Mouse (Mus musculus) cerebellum, adult 2 months (tissue): Measurements from ENCODE around the gene Fgd2. TPM values are rescaled to one million over a fixed set of nuclear protein-coding genes. Genes with fewer than 3 reads are reported as not detected.
"Not testable (repeated sequence)": the region's sequence is repeated elsewhere in the genome, so short reads cannot be mapped to it uniquely, and the experiment has no call there.

Experiments used
- DNase-seq, 2 experiments: peaks; one replicate each; pipeline ENCODE4 v3.0.0; 2021
- H3K27ac ChIP-seq: fragments of 200-500 bp; 2 replicates; pipeline ENCODE4 v1.5.1; 2012; ENCODE audit warnings: low read length, control low read depth, inconsistent platforms; ENCODE audit not compliant: insufficient read depth
- H3K27me3 ChIP-seq: fragments of 200-500 bp; 2 replicates; pipeline ENCODE4 v1.6.1; 2012; ENCODE audit warnings: inconsistent platforms, mild to moderate bottlenecking, low read length, moderate library complexity; ENCODE audit not compliant: control insufficient read depth, insufficient read depth
- H3K4me1 ChIP-seq: fragments of 200-500 bp; 2 replicates; pipeline ENCODE4 v1.6.1; 2011; ENCODE audit warnings: low read length; ENCODE audit not compliant: control insufficient read depth, insufficient read depth
- H3K4me3 ChIP-seq: fragments of 200-500 bp; replicated peaks from 2 replicates; pipeline ENCODE3; 2011; ENCODE audit warnings: mild to moderate bottlenecking, low read depth, low read length, control low read depth; ENCODE audit not compliant: insufficient read depth
- CTCF ChIP-seq: fragments of 200-500 bp; IDR thresholded peaks from 2 replicates; pipeline ENCODE4 v1.5.1; 2011; ENCODE audit warnings: low read depth, mild to moderate bottlenecking, control low read depth, low read length, moderate library complexity, borderline replicate concordance; ENCODE audit not compliant: insufficient read depth
- POLR2A ChIP-seq: fragments of 200-500 bp; IDR thresholded peaks from 2 replicates; pipeline ENCODE4 v1.6.1; 2011; ENCODE audit warnings: low read length, control low read depth, borderline replicate concordance; ENCODE audit not compliant: insufficient read depth
- WGBS: fragments of 180-500 bp; shearing (Covaris S2); methylation state at CpG from one replicate; pipeline ENCODE4 v1.1.7; 2018; 5-methylcytosine and 5-hydroxymethylcytosine counted together
- polyA plus RNA-seq: library from polyadenylated mRNA; depleted of rRNA; stranded (reverse); fragments of >200 nt; gene quantifications from 2 replicates; pipeline ENCODE4 v1.2.3, GENCODE M21; 2012

Fgd2 gene
- polyA plus RNA-seq, 1 experiment, result 5.9 TPM

DNA sequence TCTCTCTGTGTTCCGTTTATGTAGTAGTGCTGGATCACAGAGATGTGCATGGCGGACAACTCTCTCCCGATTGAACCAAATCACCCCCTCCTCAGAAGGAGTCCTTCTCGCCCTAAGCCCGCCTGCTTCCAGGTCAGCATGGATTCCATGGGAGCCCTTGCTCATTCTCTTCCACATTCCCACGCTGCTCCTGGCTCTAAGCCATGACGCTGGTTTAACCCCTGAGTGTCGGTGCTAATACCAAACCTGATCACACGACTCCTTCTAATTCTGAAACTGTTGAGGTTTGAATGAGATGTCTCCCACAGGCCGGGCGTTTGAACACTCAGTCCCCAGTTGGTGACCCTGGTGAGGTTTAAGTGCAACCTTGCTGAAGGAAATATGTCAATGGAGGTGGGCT, 21.7 kb downstream of the Fgd2 start:
- Histone ChIP-seq H3K27me3 (no peaks in the 10 kb centered on the region), H3K4me1 (no peaks in the 10 kb centered on the region; the same call in 1 of the 2 replicates), H3K27ac (no peak overlapping the region), H3K4me3 (no peak overlapping the region)
- DNase-seq, result no peak
- TF ChIP-seq CTCF (no peak), POLR2A (no peak)
- 54% methylated on average over 11 of the region's 11 CpGs for WGBS

DNA sequence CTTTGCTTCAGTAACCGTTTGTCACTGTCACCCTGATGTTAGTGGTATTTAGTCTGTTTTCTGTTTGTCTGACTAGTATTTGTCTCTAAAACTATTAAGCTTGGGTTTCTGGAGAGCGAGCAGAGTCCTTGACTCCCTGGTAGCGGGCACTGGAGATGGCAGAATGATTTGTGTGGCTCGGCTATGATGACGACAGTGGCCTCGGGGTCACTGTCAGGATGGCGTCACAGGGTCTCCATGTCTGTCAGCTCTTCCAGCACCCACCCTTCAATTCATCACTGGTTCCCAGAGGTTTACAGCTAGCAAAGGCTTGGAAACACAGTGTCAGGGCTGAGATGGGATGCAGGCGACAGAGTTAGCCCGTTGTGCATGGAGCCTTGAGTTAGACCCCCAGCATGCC, 23.2 kb downstream of the Fgd2 start:
- TF ChIP-seq POLR2A, result no peak
- H3K27me3 ChIP-seq, result no peaks in the 10 kb centered on the region
- whole genome bisulfite sequencing, result 88% methylated on average over 9 of the region's 9 CpGs
- no peak for DNase-seq
- H3K4me3 ChIP-seq, result no peak overlapping the region
- no peak overlapping the region for H3K27ac ChIP-seq
- peaks cover under 1% of the 10 kb centered on the region; the same call in 1 of the 2 replicates for H3K4me1 ChIP-seq

DNA sequence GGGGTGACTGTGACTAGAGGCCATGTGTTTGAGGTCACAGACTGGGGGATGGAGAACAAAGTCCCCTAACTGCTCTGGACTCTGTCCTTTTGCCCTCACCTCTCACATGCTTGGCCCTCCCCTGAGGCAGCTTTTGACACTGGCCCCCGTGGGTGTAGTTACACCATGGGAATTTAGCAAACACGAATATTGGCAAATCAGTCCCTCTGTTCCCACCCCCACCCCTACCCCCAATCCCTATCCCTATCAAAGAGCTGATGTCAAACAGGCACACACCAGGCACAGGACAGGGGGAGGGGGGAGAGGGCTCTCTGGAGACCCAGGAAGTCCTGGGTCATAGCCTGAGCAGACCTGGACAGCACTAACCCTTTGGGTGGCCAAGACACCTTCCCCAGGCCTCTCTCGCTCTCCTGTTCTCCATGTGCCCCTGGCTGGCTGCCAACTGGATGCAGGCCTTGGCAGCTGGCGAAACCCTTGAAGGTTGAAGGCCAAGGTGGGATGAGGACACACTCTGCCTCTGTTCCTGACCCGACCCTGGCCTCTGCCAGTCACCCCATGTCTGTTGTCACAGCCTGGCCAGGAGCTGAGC, 24.2 kb downstream of the Fgd2 start:
- no peak for TF ChIP-seq POLR2A
- TF ChIP-seq CTCF, result no peak
- no peak overlapping the region for H3K4me3 ChIP-seq
- peaks cover 4% of the 10 kb centered on the region; the same call in 1 of the 2 replicates for H3K4me1 ChIP-seq
- WGBS, result 31% methylated on average over 5 of the region's 5 CpGs
- no peak overlapping the region for H3K27ac ChIP-seq
- no peaks in the 10 kb centered on the region for H3K27me3 ChIP-seq
- no peak for DNase-seq

DNA sequence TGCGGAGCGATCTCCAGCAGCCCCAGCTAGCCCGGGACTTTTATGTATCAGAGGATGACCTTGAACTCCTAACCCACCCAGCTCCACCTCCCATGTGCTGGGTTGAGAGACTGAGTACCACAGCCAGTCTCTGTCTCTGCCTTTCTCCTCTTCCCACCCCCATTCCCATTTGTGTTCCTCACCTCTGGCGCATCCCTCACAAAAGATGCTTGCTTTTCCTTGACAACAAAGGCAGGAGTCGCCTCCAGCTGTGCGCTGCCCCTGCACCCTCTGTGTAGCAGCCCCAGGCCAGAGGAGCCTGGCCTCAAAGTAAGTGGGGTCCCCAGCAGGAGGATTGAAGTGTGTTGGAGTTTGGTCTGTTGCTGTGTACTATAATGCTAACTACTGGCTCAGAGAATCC, 25.0 kb downstream of the Fgd2 start:
- Histone ChIP-seq H3K4me3 (no peak overlapping the region), H3K4me1 (peaks cover 4% of the 10 kb centered on the region; the same call in 1 of the 2 replicates), H3K27ac (no peak overlapping the region), H3K27me3 (no peaks in the 10 kb centered on the region)
- WGBS, result 75% methylated on average over 6 of the region's 6 CpGs
- no peak for DNase-seq
- TF ChIP-seq CTCF (no peak), POLR2A (no peak)

DNA sequence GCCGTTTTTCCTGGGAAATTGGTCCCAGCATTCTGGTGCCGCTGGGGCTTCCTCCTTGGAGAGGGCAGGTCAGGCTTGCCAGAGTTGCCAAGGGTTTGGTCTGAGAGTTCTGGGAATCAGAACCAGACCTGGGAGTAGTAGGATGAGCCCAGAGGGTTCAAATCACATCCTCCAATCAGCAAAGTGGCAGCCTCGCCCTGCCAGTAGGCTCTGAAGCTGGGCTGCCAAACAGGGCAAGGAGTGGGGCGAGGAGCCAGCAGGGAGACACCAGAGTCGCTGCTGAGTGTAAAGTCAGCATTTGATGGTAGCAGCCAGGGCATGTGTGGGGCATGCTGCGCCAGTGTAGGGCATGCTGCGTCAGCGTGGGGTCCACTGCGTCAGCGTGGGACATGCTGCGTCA, 28.3 kb downstream of the Fgd2 start:
- no peak for TF ChIP-seq POLR2A
- TF ChIP-seq CTCF, result no peak
- no peaks in the 10 kb centered on the region for H3K27me3 ChIP-seq
- 16% methylated on average over 11 of the region's 11 CpGs for WGBS
- DNase-seq, result peak; percentile 40 to 48
- no peak overlapping the region for H3K4me3 ChIP-seq
- peaks cover 4% of the 10 kb centered on the region; the same call in 1 of the 2 replicates for H3K4me1 ChIP-seq
- no peak overlapping the region for H3K27ac ChIP-seq

GRCm38 (mm10) chr17:29391280-29391679, 30.6 kb downstream of the Fgd2 start:
- TF ChIP-seq POLR2A, result no peak
- DNase-seq, result no peak
- Histone ChIP-seq H3K27ac (no peak overlapping the region), H3K4me1 (peaks cover 4% of the 10 kb centered on the region; the same call in 1 of the 2 replicates), H3K27me3 (no peaks in the 10 kb centered on the region), H3K4me3 (no peak overlapping the region)
- 91% methylated on average over 8 of the region's 8 CpGs for WGBS

DNA sequence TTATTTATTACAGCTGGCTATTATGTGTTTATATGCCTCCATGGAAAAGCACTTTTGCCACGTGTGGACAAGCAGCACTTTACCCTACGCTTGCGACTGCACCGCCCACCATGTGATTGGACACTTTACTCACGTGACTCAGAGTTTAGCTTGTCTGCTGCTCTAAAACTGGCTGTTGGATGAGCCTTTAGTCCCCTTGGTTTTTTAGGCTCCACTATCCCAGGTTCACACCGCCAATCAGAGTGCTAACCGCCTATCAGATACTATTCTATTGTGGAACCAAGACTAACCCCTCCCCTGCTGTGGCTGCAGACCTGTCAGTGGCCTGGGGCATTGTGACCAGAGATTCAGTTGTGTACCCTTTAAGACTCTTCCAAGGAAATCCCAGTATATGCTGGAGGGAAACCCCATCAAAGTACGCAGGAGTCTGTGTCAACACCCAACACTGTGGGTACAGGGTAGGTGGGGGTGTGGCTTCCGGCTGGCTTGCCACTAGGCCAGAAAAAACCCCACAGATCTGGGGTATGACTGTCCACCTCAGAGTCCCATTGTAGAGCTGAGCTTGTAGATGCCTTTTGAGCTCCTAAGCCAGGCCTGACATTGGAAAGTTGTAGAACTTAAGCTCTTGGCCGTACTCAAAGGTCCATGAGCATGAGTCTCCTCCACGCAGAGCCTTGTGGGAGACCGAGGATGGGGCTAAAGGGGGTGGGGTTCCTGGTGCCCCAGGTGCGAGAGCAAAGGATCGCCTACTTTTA, 32.8 kb downstream of the Fgd2 start:
- TF ChIP-seq POLR2A (no peak), CTCF (no peak)
- H3K4me1 ChIP-seq, result peaks cover 7% of the 10 kb centered on the region
- WGBS, result 75% methylated on average over 14 of the region's 14 CpGs

GRCm38 (mm10) chr17:29394106-29394760, 33.5 kb downstream of the Fgd2 start:
- 69% methylated on average over 9 of the region's 9 CpGs for WGBS
- Histone ChIP-seq H3K27ac (no peak overlapping the region), H3K4me1 (peaks cover 3% of the 10 kb centered on the region; the same call in 1 of the 2 replicates)

More for the DNA sequence above, 32.8 kb downstream of the Fgd2 start:
- DNase-seq, result no peak
- no peaks in the 10 kb centered on the region for H3K27me3 ChIP-seq
- H3K27ac ChIP-seq, result no peak overlapping the region
- H3K4me3 ChIP-seq, result no peak overlapping the region

DNA sequence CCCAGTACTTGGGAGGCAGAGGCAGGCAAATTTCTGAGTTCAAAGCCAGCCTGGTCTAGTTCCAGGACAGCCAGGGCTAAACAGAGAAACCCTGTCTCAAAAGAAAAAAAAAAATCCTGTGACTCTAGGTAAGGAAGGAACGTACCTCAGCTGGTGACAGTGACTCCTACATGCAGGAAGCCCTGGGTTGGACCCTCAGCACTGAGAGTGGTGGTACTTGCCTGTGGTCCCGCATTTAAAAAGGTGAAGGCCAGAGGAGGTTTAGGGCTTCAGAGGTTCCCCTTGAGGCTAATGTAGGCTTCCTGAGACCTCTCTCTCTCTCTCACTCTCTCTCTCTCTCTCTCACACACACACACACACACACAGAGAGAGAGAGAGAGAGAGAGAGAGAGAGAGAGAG, 34.0 kb downstream of the Fgd2 start:
- not testable (repeated sequence) for H3K4me1 ChIP-seq, DNase-seq

More at GRCm38 (mm10) chr17:29394106-29394760, 33.5 kb downstream of the Fgd2 start:
- TF ChIP-seq POLR2A (no peak), CTCF (no peak)
- Histone ChIP-seq H3K27me3 (no peaks in the 10 kb centered on the region), H3K4me3 (no peak overlapping the region)
- DNase-seq, result no peak

More for the DNA sequence above, 34.0 kb downstream of the Fgd2 start:
- WGBS, result 84% methylated on average over 2 of the region's 2 CpGs
- H3K27ac ChIP-seq, H3K4me3 ChIP-seq, H3K27me3 ChIP-seq: not testable (repeated sequence)
